Mouse (Mus musculus) spleen, embryonic (tissue): ENCODE data around the gene Sox6.
"Not testable (repeated sequence)": the region's sequence is repeated elsewhere in the genome, so short reads cannot be mapped to it uniquely, and the experiment has no call there.

Source experiments
- CTCF ChIA-PET: fragments of 350-600 bp; sonication (Branson Sonifier 250); formaldehyde crosslinking; loops from one replicate; lab custom pipeline; 2022; lab: Charles Lee

Gene Sox6

GRCm38 (mm10) chr7:115666686-115667382 is 371.8 kb downstream of the Sox6 start:
- CTCF ChIA-PET, result no interaction called here

DNA sequence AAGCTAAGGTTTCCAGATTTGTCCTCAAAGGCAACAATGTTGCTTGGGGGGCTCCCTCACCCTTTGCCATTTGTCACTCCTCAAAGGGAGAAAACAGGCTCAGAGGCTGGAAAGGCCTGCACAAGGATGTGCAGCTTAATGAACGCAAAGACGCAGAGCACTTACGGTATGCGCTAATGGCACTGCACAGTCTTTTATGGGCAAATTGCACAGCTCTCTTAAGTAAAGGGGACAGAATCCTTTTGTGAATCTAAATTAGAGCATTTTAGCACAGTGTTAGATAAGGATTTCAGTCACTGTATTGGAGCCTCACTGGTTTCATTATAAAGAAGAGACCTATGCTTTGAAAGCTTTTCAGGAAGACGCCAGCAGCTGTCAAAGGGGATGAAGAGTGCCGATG is 375.2 kb downstream of the Sox6 start:
- CTCF ChIA-PET, result no interaction called here

DNA sequence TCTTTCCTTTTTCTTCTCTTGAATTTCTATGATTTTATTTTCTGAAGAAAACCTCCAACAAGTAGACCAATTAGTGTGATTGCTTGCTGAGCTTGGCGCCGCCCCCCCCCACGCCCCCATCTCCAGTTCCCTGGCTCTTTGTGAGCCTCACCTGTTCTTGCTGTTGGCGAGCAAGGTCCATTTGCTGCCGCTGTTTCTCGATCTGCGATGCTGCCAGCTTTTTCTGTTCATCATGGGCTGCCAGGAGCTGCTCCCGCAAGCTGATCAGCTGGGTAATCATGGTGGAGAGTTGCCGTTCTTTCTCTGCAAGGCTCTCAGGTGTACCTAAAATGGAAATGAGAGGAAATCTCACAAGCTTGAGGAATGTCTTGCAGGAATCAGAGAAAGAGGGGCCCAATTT is 376.5 kb downstream of the Sox6 start:
- CTCF ChIA-PET, result no interaction called here

GRCm38 (mm10) chr7:115646696-115647095 is 391.9 kb downstream of the Sox6 start:
- CTCF ChIA-PET, result no interaction called here

GRCm38 (mm10) chr7:115645971-115646447 is 392.6 kb downstream of the Sox6 start:
- CTCF ChIA-PET, result no interaction called here

GRCm38 (mm10) chr7:115645272-115645970 is 393.2 kb downstream of the Sox6 start:
- CTCF ChIA-PET, result no interaction called here

DNA sequence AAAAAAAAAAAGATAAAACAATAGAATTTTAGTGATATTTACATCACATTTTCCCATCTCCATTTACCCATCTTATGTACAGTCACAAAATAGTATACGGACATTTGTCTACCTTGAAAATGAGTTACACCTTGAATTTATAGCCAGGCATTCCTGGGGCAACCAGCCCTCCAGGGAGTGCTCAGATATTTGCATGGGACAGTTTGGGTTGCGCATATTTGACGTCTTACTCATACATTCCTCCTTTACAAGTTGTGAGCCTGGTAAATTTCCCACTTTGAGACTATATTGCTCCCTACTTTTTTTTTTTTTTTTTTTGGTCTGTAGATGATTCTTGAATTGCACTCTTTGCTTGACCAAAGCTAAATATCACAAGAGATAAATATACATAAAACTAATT is 407.9 kb downstream of the Sox6 start:
- CTCF ChIA-PET, result no interaction called here

DNA sequence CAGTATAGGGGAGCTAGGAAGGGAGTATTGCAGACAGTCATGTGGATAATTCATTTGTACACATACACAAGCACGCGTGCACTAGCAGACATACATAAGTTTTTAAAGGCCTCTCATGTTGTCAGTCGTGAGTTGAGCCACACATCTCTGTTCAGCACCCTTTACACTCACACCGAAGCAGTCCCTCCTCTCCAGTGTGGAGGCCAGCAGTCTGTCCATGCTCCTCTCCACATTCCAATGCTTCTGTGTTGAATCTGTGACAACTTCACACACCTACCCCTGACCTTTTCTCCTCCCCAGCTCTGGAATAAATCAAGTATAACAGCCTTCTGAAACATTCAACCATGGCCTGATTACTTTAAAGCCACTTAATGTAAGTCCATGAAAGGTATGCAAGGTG is 408.3 kb downstream of the Sox6 start:
- CTCF ChIA-PET, result no interaction called here

- CTCF ChIA-PET, result no interaction called here
These were observed 409.8 kb downstream of the Sox6 start for GRCm38 (mm10) chr7:115628766-115629165.

DNA sequence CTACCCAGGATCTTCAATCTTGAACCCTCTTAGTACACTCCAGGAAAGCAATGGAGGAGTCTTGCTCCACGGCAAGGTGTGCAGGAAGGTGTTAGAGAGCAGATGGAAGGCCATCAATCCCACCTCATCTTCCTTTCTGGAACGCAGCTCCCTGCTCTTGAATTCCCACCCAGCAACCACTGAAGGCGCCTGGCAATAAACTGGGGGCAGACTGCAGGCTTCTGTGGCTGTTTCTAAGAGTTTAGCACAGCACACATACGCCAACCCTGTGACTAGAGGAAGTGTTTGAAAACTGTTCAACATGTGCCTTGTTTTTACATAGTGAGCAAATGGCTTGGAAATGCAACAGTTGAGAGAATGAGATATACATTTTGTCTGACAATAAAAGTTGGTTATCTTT is 412.6 kb downstream of the Sox6 start:
- CTCF ChIA-PET, result no interaction called here

GRCm38 (mm10) chr7:115624907-115625552 is 413.6 kb downstream of the Sox6 start:
- CTCF ChIA-PET, result no interaction called here

- CTCF ChIA-PET, result no interaction called here
These were observed 414.1 kb downstream of the Sox6 start for GRCm38 (mm10) chr7:115624451-115624850.

- CTCF ChIA-PET, result no interaction called here
These were observed 422.8 kb downstream of the Sox6 start for GRCm38 (mm10) chr7:115615697-115616237.

DNA sequence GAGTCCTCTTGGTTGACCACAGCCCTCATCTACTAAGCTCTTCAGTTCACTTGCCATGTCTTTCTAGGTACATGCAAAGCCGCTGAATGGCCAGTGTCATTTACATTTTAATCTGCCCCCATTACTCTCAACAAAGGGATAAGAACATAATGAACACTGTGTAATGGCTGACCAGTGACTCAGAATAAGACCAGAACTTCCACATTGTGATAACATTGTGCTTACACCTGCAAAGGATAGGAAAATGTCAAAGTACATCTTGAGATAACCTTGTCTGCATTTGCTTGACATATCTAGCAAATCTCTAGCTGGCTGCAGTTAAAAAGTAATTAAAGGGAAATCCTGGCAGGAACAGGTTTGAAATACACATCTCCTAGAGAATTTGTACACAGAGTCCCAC is 431.1 kb downstream of the Sox6 start:
- CTCF ChIA-PET, result no interaction called here

DNA sequence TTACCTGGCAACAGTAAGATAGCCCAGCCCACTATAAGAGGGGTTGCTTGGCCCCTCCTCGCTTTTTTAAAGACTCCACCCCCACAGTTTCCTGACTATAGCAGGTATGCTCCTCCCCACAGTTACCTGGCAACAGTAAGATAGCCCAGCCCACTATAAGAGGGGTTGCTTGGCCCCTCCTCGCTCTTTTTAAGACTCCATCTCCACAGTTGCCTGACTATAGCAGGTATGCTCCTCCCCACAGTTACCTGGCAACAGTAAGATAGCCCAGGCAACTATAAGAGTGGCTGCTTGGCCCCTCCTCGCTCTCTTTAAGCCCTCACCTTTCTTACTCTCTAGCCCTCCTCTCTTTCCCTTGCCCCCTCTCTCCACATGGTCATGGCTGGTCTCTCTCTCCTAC is 432.5 kb downstream of the Sox6 start:
- CTCF ChIA-PET, result not testable (repeated sequence)

DNA sequence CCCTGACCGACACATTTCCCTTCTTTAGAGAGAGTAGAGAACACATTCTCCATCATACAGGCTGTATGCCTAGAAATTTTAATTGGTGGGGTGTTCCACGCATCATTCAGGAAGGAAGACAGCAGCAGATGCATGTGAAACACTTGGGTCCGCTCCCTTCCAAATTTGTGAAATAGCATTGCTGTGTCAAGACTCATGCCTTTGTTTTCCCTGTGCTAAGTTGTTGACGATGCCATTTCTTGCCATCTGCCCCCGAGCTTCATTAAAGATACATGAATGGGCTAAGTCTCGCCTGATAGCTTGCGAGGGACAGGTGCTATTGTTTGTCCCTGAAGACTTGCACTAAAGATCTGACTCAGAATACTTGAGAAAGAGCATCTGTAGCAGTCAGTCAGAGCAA is 433.7 kb downstream of the Sox6 start:
- CTCF ChIA-PET, result no interaction called here

- CTCF ChIA-PET, result no interaction called here
These were observed 441.2 kb downstream of the Sox6 start for GRCm38 (mm10) chr7:115597376-115597775.

GRCm38 (mm10) chr7:115580461-115580860 is 458.1 kb downstream of the Sox6 start:
- CTCF ChIA-PET, result no interaction called here

GRCm38 (mm10) chr7:115579826-115580225 is 458.8 kb downstream of the Sox6 start:
- CTCF ChIA-PET, result no interaction called here

GRCm38 (mm10) chr7:115576387-115576786 is 462.2 kb downstream of the Sox6 start:
- CTCF ChIA-PET, result no interaction called here

DNA sequence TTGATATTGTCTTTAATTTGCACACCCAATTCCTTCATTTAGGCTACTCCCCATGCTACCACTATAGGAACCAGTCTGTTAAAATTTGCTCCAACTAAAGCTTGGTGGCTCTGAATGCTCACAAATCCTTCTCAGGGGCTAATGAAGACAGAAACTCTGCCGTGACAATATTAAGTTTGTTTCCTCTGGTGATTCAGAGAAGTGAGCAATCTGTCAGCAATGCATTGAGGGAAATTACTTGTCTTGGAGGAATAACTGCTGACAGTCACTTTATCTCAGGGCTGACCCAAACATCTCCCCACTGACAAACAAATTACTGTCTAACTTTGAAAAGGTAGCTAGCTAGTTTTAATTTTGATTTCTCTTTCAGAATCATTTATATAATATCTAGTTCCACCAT is 463.8 kb downstream of the Sox6 start:
- CTCF ChIA-PET, result no interaction called here

DNA sequence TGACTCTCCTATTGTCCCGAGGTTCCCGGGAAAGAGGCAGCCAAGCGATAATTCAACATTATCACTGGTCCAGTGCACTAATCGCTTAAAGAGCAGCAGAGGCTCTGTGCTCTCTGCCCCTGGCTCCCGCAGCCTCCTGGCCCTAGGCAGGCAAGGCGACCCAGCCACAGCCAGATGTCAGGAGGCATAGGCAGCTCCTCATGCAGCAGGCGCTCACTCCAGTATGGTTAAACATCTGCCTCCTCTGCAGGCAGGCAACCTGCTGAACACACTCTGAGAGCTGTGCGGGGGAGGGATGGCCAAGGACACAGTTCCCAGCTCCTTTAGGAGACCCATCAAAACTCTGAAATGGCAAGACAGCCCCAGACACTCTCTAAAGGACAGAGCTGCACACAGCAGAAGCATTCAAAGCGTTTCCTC is 469.8 kb downstream of the Sox6 start:
- CTCF ChIA-PET, result no interaction called here

- CTCF ChIA-PET, result no interaction called here
These were observed 470.3 kb downstream of the Sox6 start for GRCm38 (mm10) chr7:115568301-115568700.
